Mouse (Mus musculus): Measurements from ENCODE around the gene 4930544D05Rik. TPM values are rescaled to one million over a fixed set of nuclear protein-coding genes. Genes with fewer than 3 reads are reported as not detected.

Gene 4930544D05Rik
- polyA plus RNA-seq, 1 experiment, result 775 TPM

GRCm38 (mm10) chr11:70639976-70640375, 24.3 kb downstream of the 4930544D05Rik start:
- no peak for TF ChIP-seq CTCF (IDR thresholded peaks at IDR 0.05; ENCODE audit: control insufficient read depth, insufficient read depth, insufficient replicate concordance, low read depth, low read length)
- no peak for TF ChIP-seq POLR2A (IDR thresholded peaks at IDR 0.05; ENCODE audit: control insufficient read depth, low read depth, low read length)
- Histone ChIP-seq H3K27me3 (ENCODE audit: control insufficient read depth, insufficient read depth, low read length) (no peaks in the 10 kb centered on the region), H3K36me3 (ENCODE audit: control insufficient read depth, insufficient read depth, low read length) (no peaks in the 10 kb centered on the region), H3K4me1 (ENCODE audit: control insufficient read depth, insufficient read depth, low read length) (no peaks in the 10 kb centered on the region), H3K27ac (ENCODE audit: control insufficient read depth, insufficient read depth, low read depth, low read length) (no peak overlapping the region), H3K4me3 (ENCODE audit: control insufficient read depth, low read depth, low read length) (no peak overlapping the region)

- H3K27me3 ChIP-seq (ENCODE audit: control insufficient read depth, insufficient read depth, low read length), result no peaks in the 10 kb centered on the region
Measured at GRCm38 (mm10) chr11:70641241-70641640, 25.6 kb downstream of the 4930544D05Rik start.

DNA sequence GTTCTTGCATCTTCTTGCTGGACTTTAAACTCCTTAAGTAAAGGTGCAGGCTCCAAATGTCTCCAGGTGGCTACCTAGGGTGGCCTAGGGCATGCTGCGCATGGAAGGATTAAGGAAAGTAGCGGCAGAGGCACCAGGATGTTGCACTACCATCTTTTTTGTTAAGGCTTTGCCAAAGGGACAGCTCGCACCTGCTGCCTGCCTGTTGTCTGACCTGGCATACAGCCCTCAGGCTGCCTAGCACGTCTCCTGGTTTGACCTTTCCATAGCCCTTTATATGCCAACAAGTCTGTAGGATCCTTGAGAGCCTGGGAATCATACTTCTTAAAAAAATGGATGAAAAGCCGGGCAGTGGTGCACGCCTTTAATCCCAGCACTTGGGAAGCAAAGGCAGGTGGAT, 27.4 kb downstream of the 4930544D05Rik start:
- Histone ChIP-seq H3K4me1 (ENCODE audit: control insufficient read depth, insufficient read depth, low read length) (peaks cover 12% of the 10 kb centered on the region), H3K36me3 (ENCODE audit: control insufficient read depth, insufficient read depth, low read length) (no peaks in the 10 kb centered on the region), H3K27ac (ENCODE audit: control insufficient read depth, insufficient read depth, low read depth, low read length) (no peak overlapping the region), H3K4me3 (ENCODE audit: control insufficient read depth, low read depth, low read length) (no peak overlapping the region), H3K27me3 (ENCODE audit: control insufficient read depth, insufficient read depth, low read length) (no peaks in the 10 kb centered on the region)
- no peak for TF ChIP-seq CTCF (IDR thresholded peaks at IDR 0.05; ENCODE audit: control insufficient read depth, insufficient read depth, insufficient replicate concordance, low read depth, low read length)
- no peak for TF ChIP-seq POLR2A (IDR thresholded peaks at IDR 0.05; ENCODE audit: control insufficient read depth, low read depth, low read length)

More at GRCm38 (mm10) chr11:70641241-70641640, 25.6 kb downstream of the 4930544D05Rik start:
- Histone ChIP-seq H3K4me3 (ENCODE audit: control insufficient read depth, low read depth, low read length) (no peak overlapping the region), H3K27ac (ENCODE audit: control insufficient read depth, insufficient read depth, low read depth, low read length) (no peak overlapping the region), H3K4me1 (ENCODE audit: control insufficient read depth, insufficient read depth, low read length) (peaks cover 3% of the 10 kb centered on the region), H3K36me3 (ENCODE audit: control insufficient read depth, insufficient read depth, low read length) (no peaks in the 10 kb centered on the region)
- TF ChIP-seq POLR2A (IDR thresholded peaks at IDR 0.05; ENCODE audit: control insufficient read depth, low read depth, low read length) (no peak), CTCF (IDR thresholded peaks at IDR 0.05; ENCODE audit: control insufficient read depth, insufficient read depth, insufficient replicate concordance, low read depth, low read length) (no peak)

DNA sequence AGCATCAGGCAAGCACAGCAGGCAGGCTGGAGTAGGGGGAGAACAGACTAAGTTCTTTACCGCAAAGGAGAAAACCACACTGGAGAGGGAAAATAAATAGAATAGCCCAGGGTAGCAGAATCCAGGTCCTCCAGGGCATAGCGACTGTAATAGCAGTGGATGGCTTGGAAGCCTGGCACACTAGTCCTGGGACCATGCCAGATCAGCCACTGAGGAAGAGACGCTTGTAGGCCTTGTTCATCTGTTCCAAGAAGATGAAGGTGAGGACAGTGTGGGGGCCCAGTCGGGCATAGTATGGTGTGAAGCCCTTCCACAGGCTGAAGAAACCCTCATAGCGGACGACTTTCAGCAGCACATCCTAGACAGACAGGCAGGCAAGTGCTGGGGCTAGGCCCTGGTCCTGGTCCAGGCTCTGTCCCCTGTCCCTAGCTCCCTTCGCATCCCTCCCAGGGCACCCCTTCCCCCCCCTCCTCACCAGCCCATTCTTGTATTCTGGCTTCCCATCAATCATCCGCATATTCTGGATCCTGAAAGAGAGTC, 29.0 kb downstream of the 4930544D05Rik start:
- H3K4me3 ChIP-seq (ENCODE audit: control insufficient read depth, low read depth, low read length), result no peak overlapping the region
- H3K36me3 ChIP-seq (ENCODE audit: control insufficient read depth, insufficient read depth, low read length), result no peaks in the 10 kb centered on the region
- no peak overlapping the region for H3K27ac ChIP-seq (ENCODE audit: control insufficient read depth, insufficient read depth, low read depth, low read length)
- TF ChIP-seq POLR2A (IDR thresholded peaks at IDR 0.05; ENCODE audit: control insufficient read depth, low read depth, low read length) (no peak), CTCF (IDR thresholded peaks at IDR 0.05; ENCODE audit: control insufficient read depth, insufficient read depth, insufficient replicate concordance, low read depth, low read length) (no peak)
- H3K27me3 ChIP-seq (ENCODE audit: control insufficient read depth, insufficient read depth, low read length), result no peaks in the 10 kb centered on the region
- peaks cover 12% of the 10 kb centered on the region for H3K4me1 ChIP-seq (ENCODE audit: control insufficient read depth, insufficient read depth, low read length)

DNA sequence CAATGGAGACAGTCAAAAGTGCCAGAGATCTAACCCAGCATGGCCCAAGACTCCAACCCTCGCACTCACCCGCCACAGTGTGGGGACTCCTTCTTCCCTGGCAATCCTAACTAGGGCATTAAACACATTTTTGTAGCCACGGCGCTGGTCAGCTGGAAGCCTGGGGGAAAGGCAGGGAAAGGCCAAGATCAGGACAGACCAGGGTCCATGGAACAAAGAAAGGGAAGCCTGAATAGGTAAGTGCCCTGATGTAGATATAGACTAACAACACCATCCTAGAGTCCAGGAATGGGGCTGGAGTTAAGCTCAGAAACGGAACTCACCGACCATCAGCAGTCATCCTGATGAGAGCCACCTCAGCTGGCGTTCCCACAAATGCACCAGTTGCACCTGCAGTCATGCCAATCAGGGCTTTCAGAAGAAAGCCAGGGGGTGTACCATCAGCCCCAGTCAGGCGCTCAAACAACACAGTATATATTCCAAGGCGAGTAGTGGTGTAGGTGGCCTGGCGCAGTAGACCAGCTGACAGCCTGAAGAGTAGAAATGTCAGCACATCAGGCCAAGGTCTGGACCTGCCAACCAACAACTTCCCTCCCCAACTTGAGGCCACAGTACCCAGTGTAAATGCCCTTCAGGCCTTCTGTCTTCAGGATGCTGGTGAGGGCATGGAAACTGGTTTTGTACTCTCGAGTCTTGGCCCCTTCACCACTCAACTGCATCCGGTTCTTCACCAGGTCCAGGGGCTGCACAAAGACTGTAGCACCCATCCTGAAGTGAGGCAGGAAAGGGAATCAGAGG, 30.0 kb downstream of the 4930544D05Rik start:
- Histone ChIP-seq H3K36me3 (ENCODE audit: control insufficient read depth, insufficient read depth, low read length) (no peaks in the 10 kb centered on the region), H3K27ac (ENCODE audit: control insufficient read depth, insufficient read depth, low read depth, low read length) (no peak overlapping the region), H3K4me1 (ENCODE audit: control insufficient read depth, insufficient read depth, low read length) (peaks cover 12% of the 10 kb centered on the region), H3K27me3 (ENCODE audit: control insufficient read depth, insufficient read depth, low read length) (no peaks in the 10 kb centered on the region), H3K4me3 (ENCODE audit: control insufficient read depth, low read depth, low read length) (no peak overlapping the region)
- no peak for TF ChIP-seq CTCF (IDR thresholded peaks at IDR 0.05; ENCODE audit: control insufficient read depth, insufficient read depth, insufficient replicate concordance, low read depth, low read length)
- TF ChIP-seq POLR2A (IDR thresholded peaks at IDR 0.05; ENCODE audit: control insufficient read depth, low read depth, low read length), result no peak

GRCm38 (mm10) chr11:70646259-70646555, 30.6 kb downstream of the 4930544D05Rik start:
- no peak overlapping the region; the same call in 1 of the 2 replicates for H3K27ac ChIP-seq (ENCODE audit: control insufficient read depth, insufficient read depth, low read depth, low read length)
- H3K36me3 ChIP-seq (ENCODE audit: control insufficient read depth, insufficient read depth, low read length), result no peaks in the 10 kb centered on the region
- TF ChIP-seq CTCF (IDR thresholded peaks at IDR 0.05; ENCODE audit: control insufficient read depth, insufficient read depth, insufficient replicate concordance, low read depth, low read length) (no peak), POLR2A (IDR thresholded peaks at IDR 0.05; ENCODE audit: control insufficient read depth, low read depth, low read length) (no peak)
- H3K4me1 ChIP-seq (ENCODE audit: control insufficient read depth, insufficient read depth, low read length), result peaks cover 12% of the 10 kb centered on the region
- H3K4me3 ChIP-seq (ENCODE audit: control insufficient read depth, low read depth, low read length), result peak overlapping the region; percentile 92
- H3K27me3 ChIP-seq (ENCODE audit: control insufficient read depth, insufficient read depth, low read length), result no peaks in the 10 kb centered on the region

DNA sequence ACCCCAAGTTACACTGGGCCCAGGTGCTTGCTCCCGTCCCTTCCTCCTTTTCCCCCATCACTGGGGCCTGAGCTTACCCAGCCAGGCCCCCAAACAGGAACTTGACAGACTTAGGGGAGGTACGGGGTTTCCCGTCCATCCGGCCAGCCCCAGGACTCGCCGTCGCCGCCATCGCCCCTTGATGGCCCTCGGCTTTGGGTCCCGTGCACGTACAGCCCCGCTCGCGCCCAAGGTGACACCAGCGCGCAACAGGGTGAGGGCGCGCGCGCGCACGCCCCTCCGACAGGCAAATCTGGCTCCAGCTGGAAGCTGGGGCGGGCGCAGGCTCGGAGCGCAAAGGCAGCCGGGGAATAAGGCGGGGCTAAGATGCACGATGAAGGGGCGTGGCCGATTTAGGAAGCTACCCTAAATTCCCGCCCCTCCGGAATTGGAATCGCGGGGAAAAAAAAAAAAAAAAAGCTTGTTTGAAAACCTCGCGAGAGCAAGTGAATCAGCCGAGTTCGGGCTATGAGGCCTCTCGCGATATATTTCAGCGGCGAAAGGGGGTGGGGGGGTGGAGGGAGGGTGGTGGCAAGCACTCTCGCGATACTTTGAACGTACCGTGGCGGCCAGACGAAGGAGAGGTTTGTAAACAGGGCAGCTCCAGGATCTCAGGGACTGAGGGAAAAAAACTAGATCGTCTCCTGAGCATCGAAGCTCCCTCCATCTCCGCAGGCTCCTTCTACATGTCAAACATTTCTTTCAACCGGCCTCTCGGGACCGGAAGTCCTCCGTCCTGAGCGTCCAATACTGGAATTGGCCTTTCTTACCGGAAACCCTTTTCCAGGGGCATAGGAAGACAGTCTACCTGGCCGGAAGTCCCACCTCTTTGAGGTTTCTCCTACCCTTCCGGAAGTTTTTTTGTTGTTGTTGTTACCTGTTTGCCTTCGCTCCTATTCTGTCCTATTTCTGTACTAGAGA, 31.3 kb downstream of the 4930544D05Rik start, which contains the start of the genes Rnf167 and Slc25a11:
Gene Rnf167, plus strand, starts transcription at position 545 of the 960 bp plus-strand sequence.
Gene Slc25a11, minus strand, starts transcription at position 789 of the 960 bp plus-strand sequence.
- Histone ChIP-seq H3K4me1 (ENCODE audit: control insufficient read depth, insufficient read depth, low read length) (peaks cover 14% of the 10 kb centered on the region), H3K27ac (ENCODE audit: control insufficient read depth, insufficient read depth, low read depth, low read length) (peak within 1 kb of the TSS; percentile 99), H3K27me3 (ENCODE audit: control insufficient read depth, insufficient read depth, low read length) (no peaks in the 10 kb centered on the region), H3K4me3 (ENCODE audit: control insufficient read depth, low read depth, low read length) (peak within 1 kb of the TSS; percentile 98), H3K36me3 (ENCODE audit: control insufficient read depth, insufficient read depth, low read length) (no peaks in the 10 kb centered on the region; the same call in 1 of the 2 replicates)
- TF ChIP-seq CTCF (IDR thresholded peaks at IDR 0.05; ENCODE audit: control insufficient read depth, insufficient read depth, insufficient replicate concordance, low read depth, low read length) (no peak), POLR2A (IDR thresholded peaks at IDR 0.05; ENCODE audit: control insufficient read depth, low read depth, low read length) (peak; percentile 69)
